Mouse (Mus musculus) thymus, postnatal 36 days (tissue): ENCODE data around the gene Vmn2r30.
A peak's percentile ranks its signal among the peaks of the same experiment; 100 is the strongest.
"Not testable (repeated sequence)": the region's sequence is repeated elsewhere in the genome, so short reads cannot be mapped to it uniquely, and the experiment has no call there.

Experiments used
- DNase-seq, 2 experiments: peaks; one replicate each; pipeline ENCODE4 v3.0.0; 2022; ENCODE audit warnings: mixed read lengths in 2 of 2

The Vmn2r30 gene

GRCm38 (mm10) chr7:7337509-7337908, at the start of gene Vmn2r30:
Gene Vmn2r30, minus strand, starts transcription at chr7:7337609.
- not testable (repeated sequence) for DNase-seq

- not testable (repeated sequence) for DNase-seq
Observed at GRCm38 (mm10) chr7:7374431-7374830, 37.0 kb upstream of the Vmn2r30 start, which contains the start of gene Gm45783. Gene Gm45783, minus strand, starts transcription at chr7:7374573.

GRCm38 (mm10) chr7:7295595-7295994, 41.8 kb downstream of the Vmn2r30 start:
- peak; percentile 26 to 45 for DNase-seq

DNA sequence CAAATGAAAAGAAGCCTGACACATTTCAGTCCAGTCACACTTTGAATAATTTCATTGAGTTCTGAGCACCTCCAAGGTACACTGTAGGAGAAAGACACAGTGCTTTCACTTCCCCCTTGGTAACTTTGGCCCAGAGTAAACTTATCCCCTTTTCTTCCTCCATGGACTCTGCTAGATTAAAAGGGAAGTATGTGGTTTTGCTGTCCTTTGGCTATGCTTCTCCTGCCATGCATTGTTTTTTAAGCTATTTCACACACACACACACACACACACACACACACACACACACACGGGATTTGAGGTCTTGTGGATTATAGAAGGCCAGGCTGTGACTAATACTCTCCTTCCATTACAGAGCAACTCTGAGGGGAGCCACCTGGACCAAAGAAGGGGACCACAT, 56.0 kb downstream of the Vmn2r30 start:
- DNase-seq = no peak

DNA sequence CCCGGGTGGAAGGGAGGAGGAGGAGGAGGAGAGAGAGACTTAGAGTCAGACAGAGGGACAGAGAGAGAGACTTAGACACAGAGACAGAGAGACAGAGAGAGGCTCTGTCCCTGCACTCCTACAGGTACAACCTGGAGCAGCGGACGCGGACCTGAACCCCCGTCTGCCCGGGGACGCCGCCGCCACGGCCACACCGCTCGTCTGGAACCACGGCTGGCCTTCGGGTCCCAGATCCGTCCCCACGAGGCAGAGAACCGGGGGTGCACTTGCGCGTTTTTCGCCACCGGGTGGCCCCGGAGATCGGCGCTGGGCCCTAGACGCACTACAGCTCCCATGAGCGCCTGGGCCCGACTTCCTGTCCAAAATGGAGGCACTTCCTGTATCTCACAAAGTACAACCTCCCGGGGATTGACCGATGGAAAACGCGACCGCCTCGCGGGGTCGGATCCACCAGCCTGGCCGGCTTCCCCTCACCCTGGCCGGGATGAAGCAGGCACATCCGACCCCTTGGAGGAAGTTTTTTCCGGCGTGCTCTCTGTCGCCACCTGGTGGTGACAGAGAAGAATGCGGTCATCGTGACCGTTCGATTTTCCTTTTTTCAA, 59.3 kb downstream of the Vmn2r30 start, which contains the start of gene Gm45844:
Gene Gm45844, minus strand, starts transcription at position 324 of the 602 bp plus-strand sequence.
- DNase-seq = peak; percentile 87 to 90

- DNase-seq = peak in 1 of 2 experiments; percentile 37
Observed at GRCm38 (mm10) chr7:7277556-7277955, 59.9 kb downstream of the Vmn2r30 start.
